ENCODE assay signal across 13 mouse cellular contexts in genomic region chr11:67431864-67432263, GRCm38 (mm10). TPM values are rescaled to one million over a fixed set of nuclear protein-coding genes. Genes with fewer than 3 reads are reported as not detected.
A peak's percentile ranks its signal among the peaks of the same experiment; 100 is the strongest.
DNase-seq lines count a peak whose midpoint lies in the region; ATAC-seq and TF ChIP-seq lines count a peak whose summit lies in the region.
"Had no signal": no experiment of that assay in that cellular context is flagged by ENCODE, and none has a peak within 500 bp of the region (broad histone marks: within the 10 kb centered on the region; RNA-seq: fewer than 3 reads in every experiment).

No protein-coding gene starts in this region.

- no peaks in the 10 kb centered on the region for H3K9me3 ChIP-seq in forebrain, embryonic 11.5 days (ENCODE audit: control insufficient read depth, low read length)
- no peaks in the 10 kb centered on the region for H3K9me3 ChIP-seq in forebrain, embryonic 14.5 days (replicated peaks; ENCODE audit: control insufficient read depth, low read length)
- H3K9me3 ChIP-seq in limb, embryonic 11.5 days (ENCODE audit: control insufficient read depth, low read length), result no peaks in the 10 kb centered on the region
- H3K9me3 ChIP-seq in limb, embryonic 10.5 days (replicated peaks), result no peaks in the 10 kb centered on the region
- H3K9me3 ChIP-seq in E14TG2a.4 (ENCODE audit: low read length), result no peaks in the 10 kb centered on the region
- H3K9me3 ChIP-seq: forebrain, embryonic 15.5 days; limb, embryonic 12.5 days had no signal

- no peak for ATAC-seq in forebrain, embryonic 11.5 days (replicated peaks; ENCODE audit: low FRiP score)
- ATAC-seq in forebrain, embryonic 14.5 days, result no peak
- no peak for ATAC-seq in limb, embryonic 11.5 days (ENCODE audit: insufficient number of reproducible peaks, low FRiP score, low TSS enrichment, low read depth)

- TF ChIP-seq CTCF in E14TG2a.4 (conservative IDR thresholded peaks at IDR 0.05; ENCODE audit: low read length), result peak; percentile 99

- WGBS in forebrain, embryonic 11.5 days, result 57% methylated on average over 4 of the region's 4 CpGs
- 68% methylated on average over 4 of the region's 4 CpGs for WGBS in forebrain, embryonic 14.5 days
- WGBS in limb, embryonic 11.5 days, result 73% methylated on average over 4 of the region's 4 CpGs
- WGBS in limb, embryonic 10.5 days, result 62% methylated on average over 4 of the region's 4 CpGs

- DNase-seq in forebrain, embryonic 11.5 days (ENCODE audit: low spot score), result peak; percentile 55
- DNase-seq in forebrain, embryonic 14.5 days (ENCODE audit: low spot score), result no peak
- peak; percentile 47 for DNase-seq in limb, embryonic 11.5 days (ENCODE audit: low spot score)
- no peak for DNase-seq in limb, embryonic 10.5 days (ENCODE audit: low spot score)
- DNase-seq in embryo, embryonic 11 days, result peak; percentile 20
- no peak for DNase-seq in urinary bladder, postnatal 14 days (ENCODE audit: low spot score)
- no peak for DNase-seq in frontal cortex, adult 2 months (ENCODE audit: extremely low spot score in 1 of 2, low spot score in 1 of 2)
- DNase-seq: heart, postnatal 4 days; kidney, postnatal 36 days had no signal

- H3K4me1 ChIP-seq in forebrain, embryonic 11.5 days (replicated peaks; ENCODE audit: control insufficient read depth, insufficient read depth, low read length), result 0 out of 2 replicates have a peak, but pooled peaks cover 1% of the 10 kb centered on the region
- peaks cover 5% of the 10 kb centered on the region; the same call in 1 of the 2 replicates for H3K4me1 ChIP-seq in forebrain, embryonic 14.5 days (ENCODE audit: control insufficient read depth, insufficient read depth, low read length)
- no peaks in the 10 kb centered on the region for H3K4me1 ChIP-seq in limb, embryonic 11.5 days (ENCODE audit: control insufficient read depth, insufficient read depth, low read length)
- H3K4me1 ChIP-seq in limb, embryonic 10.5 days, result peaks cover 6% of the 10 kb centered on the region
- H3K4me1 ChIP-seq in E14TG2a.4 (replicated peaks; ENCODE audit: low read depth, low read length), result peaks cover 24% of the 10 kb centered on the region

- no peak overlapping the region for H3K9ac ChIP-seq in forebrain, embryonic 11.5 days (ENCODE audit: low read length)
- H3K9ac ChIP-seq in forebrain, embryonic 14.5 days (ENCODE audit: low read length), result no peak overlapping the region
- H3K9ac ChIP-seq in limb, embryonic 11.5 days (ENCODE audit: low read length), result no peak overlapping the region
- H3K9ac ChIP-seq: forebrain, embryonic 15.5 days; limb, embryonic 12.5 days had no signal

- H3K27me3 ChIP-seq in forebrain, embryonic 11.5 days (ENCODE audit: control insufficient read depth, insufficient read depth, low read length), result no peaks in the 10 kb centered on the region
- no peaks in the 10 kb centered on the region for H3K27me3 ChIP-seq in forebrain, embryonic 14.5 days (replicated peaks; ENCODE audit: control insufficient read depth, insufficient read depth, low read length)
- no peaks in the 10 kb centered on the region for H3K27me3 ChIP-seq in limb, embryonic 11.5 days (ENCODE audit: control insufficient read depth, insufficient read depth, low read length)
- H3K27me3 ChIP-seq in limb, embryonic 10.5 days (ENCODE audit: low read depth, poor library complexity, severe bottlenecking), result 0 out of 2 replicates have a peak, but pooled peaks cover 3% of the 10 kb centered on the region
- H3K27me3 ChIP-seq in E14TG2a.4 (ENCODE audit: insufficient read depth, low read length), result no peaks in the 10 kb centered on the region
- H3K27me3 ChIP-seq: forebrain, embryonic 15.5 days; limb, embryonic 12.5 days had no signal

- H3K4me2 ChIP-seq in forebrain, embryonic 11.5 days (ENCODE audit: low read depth, low read length, severe bottlenecking), result no peak overlapping the region
- H3K4me2 ChIP-seq in forebrain, embryonic 14.5 days (ENCODE audit: low read length), result no peak overlapping the region
- no peak overlapping the region for H3K4me2 ChIP-seq in limb, embryonic 11.5 days (ENCODE audit: low read depth, severe bottlenecking)
- H3K4me2 ChIP-seq: forebrain, embryonic 15.5 days had no signal

- H3K36me3 ChIP-seq in forebrain, embryonic 11.5 days (ENCODE audit: control insufficient read depth, insufficient read depth, low read length), result no peaks in the 10 kb centered on the region
- H3K36me3 ChIP-seq in forebrain, embryonic 14.5 days (ENCODE audit: control insufficient read depth, insufficient read depth, low read length), result no peaks in the 10 kb centered on the region
- H3K36me3 ChIP-seq in limb, embryonic 11.5 days (ENCODE audit: control insufficient read depth, insufficient read depth, low read length), result no peaks in the 10 kb centered on the region
- H3K36me3 ChIP-seq in limb, embryonic 10.5 days, result no peaks in the 10 kb centered on the region
- H3K36me3 ChIP-seq in E14TG2a.4 (ENCODE audit: insufficient read depth, low read length), result no peaks in the 10 kb centered on the region
- H3K36me3 ChIP-seq: forebrain, embryonic 15.5 days; limb, embryonic 12.5 days had no signal

- H3K4me3 ChIP-seq in forebrain, embryonic 11.5 days (ENCODE audit: low read depth, low read length), result no peak overlapping the region
- H3K4me3 ChIP-seq in forebrain, embryonic 14.5 days (ENCODE audit: low read depth, low read length), result no peak overlapping the region
- no peak overlapping the region for H3K4me3 ChIP-seq in limb, embryonic 11.5 days (ENCODE audit: low read depth, low read length)
- no peak overlapping the region for H3K4me3 ChIP-seq in limb, embryonic 10.5 days
- no peak overlapping the region for H3K4me3 ChIP-seq in E14TG2a.4 (replicated peaks; ENCODE audit: low read length)
- H3K4me3 ChIP-seq: forebrain, embryonic 15.5 days; limb, embryonic 12.5 days had no signal

- no peak overlapping the region for H3K27ac ChIP-seq in forebrain, embryonic 11.5 days (ENCODE audit: low read depth, low read length)
- no peak overlapping the region for H3K27ac ChIP-seq in forebrain, embryonic 14.5 days (ENCODE audit: low read depth, low read length)
- no peak overlapping the region for H3K27ac ChIP-seq in limb, embryonic 11.5 days (replicated peaks; ENCODE audit: low read depth, low read length)
- H3K27ac ChIP-seq in limb, embryonic 10.5 days, result no peak overlapping the region
- H3K27ac ChIP-seq: forebrain, embryonic 15.5 days; limb, embryonic 12.5 days; macrophage had no signal

RNA-seq across cellular contexts. Expression of gene Gas7, which starts 23.4 kb away (rescaled TPM):
- 3.4 and 3.6 TPM in 2 replicates for polyA plus RNA-seq in forebrain, embryonic 11.5 days (2014; fragmentation: Nextera tagmentation; extraction: Ambion mirVana)
- 39.5 and 49.3 TPM in 2 replicates for polyA plus RNA-seq in forebrain, embryonic 14.5 days (2014; fragmentation: Nextera tagmentation; extraction: Ambion mirVana)
- polyA plus RNA-seq in limb, embryonic 11.5 days (2014; fragmentation: Nextera tagmentation; extraction: Ambion mirVana), result 2.7 and 3.2 TPM in 2 replicates
- polyA plus RNA-seq in limb, embryonic 10.5 days (2016; fragmentation: Nextera tagmentation; extraction: Ambion mirVana), result 1.8 and 2.7 TPM in 2 replicates
- 158 and 166 TPM in 2 replicates for polyA plus RNA-seq in frontal cortex, adult 2 months (2012; rRNA removed)

Comparison
In these comparisons a context has a peak if more than half of its experiments do, and no peak if none do; other contexts are left out.
1. DNase-seq: peak in forebrain, embryonic 11.5 days (single experiment), limb, embryonic 11.5 days (single experiment) and embryo, embryonic 11 days (single experiment); none in forebrain, embryonic 14.5 days (single experiment), limb, embryonic 10.5 days (single experiment), urinary bladder, postnatal 14 days (single experiment) and frontal cortex, adult 2 months (0 of 2).